20 mouse cellular contexts compared by ENCODE assay signal in genomic region chr7:49415131-49415530, GRCm38 (mm10).
A peak's percentile ranks its signal among the peaks of the same experiment; 100 is the strongest.
DNase-seq lines count a peak whose midpoint lies in the region; ATAC-seq and TF ChIP-seq lines count a peak whose summit lies in the region.
"Had no signal": no experiment of that assay in that cellular context is flagged by ENCODE, and none has a peak within 500 bp of the region (broad histone marks: within the 10 kb centered on the region; RNA-seq: fewer than 3 reads in every experiment).

No protein-coding gene starts in this region.

- H3K4me2 ChIP-seq in forebrain, postnatal 0 days (ENCODE audit: low read depth): no peak overlapping the region
- H3K4me2 ChIP-seq in hindbrain, postnatal 0 days (ENCODE audit: low read depth, low read length): no peak overlapping the region
- no peak overlapping the region for H3K4me2 ChIP-seq in hindbrain, embryonic 16.5 days (ENCODE audit: low read length)
- H3K4me2 ChIP-seq: embryonic facial prominence, embryonic 13.5 days had no signal

- H3K36me3 ChIP-seq in forebrain, postnatal 0 days (ENCODE audit: insufficient read depth): peaks cover 27% of the 10 kb centered on the region
- H3K36me3 ChIP-seq in forebrain, embryonic 10.5 days (replicated peaks): no peaks in the 10 kb centered on the region
- H3K36me3 ChIP-seq in hindbrain, postnatal 0 days (ENCODE audit: insufficient read depth, low read length): no peaks in the 10 kb centered on the region
- no peaks in the 10 kb centered on the region for H3K36me3 ChIP-seq in hindbrain, embryonic 16.5 days (ENCODE audit: control insufficient read depth, insufficient read depth, low read length)
- no peaks in the 10 kb centered on the region for H3K36me3 ChIP-seq in thymus, adult 2 months (ENCODE audit: control insufficient read depth, insufficient read depth, low read length)
- H3K36me3 ChIP-seq: embryonic facial prominence, embryonic 13.5 days had no signal

- ATAC-seq in forebrain, postnatal 0 days: peak; percentile 32
- 0 out of 2 replicates have a peak, but pooled peaks have one; percentile 27 for ATAC-seq in hindbrain, postnatal 0 days
- ATAC-seq in hindbrain, embryonic 16.5 days: no peak
- ATAC-seq: inflammation-experienced regulatory T-cells, adult 6 months; intestine, postnatal 0 days had no signal

- TF ChIP-seq POLR2A in thymus, adult 2 months (IDR thresholded peaks at IDR 0.05; ENCODE audit: control insufficient read depth, extremely low read depth, insufficient read depth, low read length, poor library complexity): no peak

- no peak overlapping the region for H3K27ac ChIP-seq in forebrain, postnatal 0 days (ENCODE audit: low read depth, low read length)
- H3K27ac ChIP-seq in forebrain, embryonic 10.5 days: no peak overlapping the region
- no peak overlapping the region for H3K27ac ChIP-seq in hindbrain, postnatal 0 days
- H3K27ac ChIP-seq in hindbrain, embryonic 16.5 days (ENCODE audit: low read depth, low read length): no peak overlapping the region
- H3K27ac ChIP-seq in thymus, adult 2 months (ENCODE audit: control insufficient read depth, insufficient read depth, low read length): no peak overlapping the region
- H3K27ac ChIP-seq: embryonic facial prominence, embryonic 13.5 days; heart, embryonic 10.5 days had no signal

- H3K9ac ChIP-seq in forebrain, postnatal 0 days: no peak overlapping the region
- H3K9ac ChIP-seq in hindbrain, postnatal 0 days (replicated peaks; ENCODE audit: low read length): no peak overlapping the region
- H3K9ac ChIP-seq in hindbrain, embryonic 16.5 days (ENCODE audit: low read depth, low read length): no peak overlapping the region
- H3K9ac ChIP-seq: embryonic facial prominence, embryonic 13.5 days had no signal

- no peak for TF ChIP-seq CTCF in forebrain, postnatal 0 days (IDR thresholded peaks at IDR 0.05; ENCODE audit: low read depth)
- TF ChIP-seq CTCF in hindbrain, postnatal 0 days (IDR thresholded peaks at IDR 0.05; ENCODE audit: low read depth): no peak
- no peak for TF ChIP-seq CTCF in thymus, adult 2 months (IDR thresholded peaks at IDR 0.05; ENCODE audit: borderline replicate concordance, control insufficient read depth, extremely low read depth, insufficient read depth, low read length, poor library complexity)

- 0 out of 2 replicates have a peak, but pooled peaks cover 2% of the 10 kb centered on the region for H3K4me1 ChIP-seq in forebrain, postnatal 0 days (ENCODE audit: insufficient read depth)
- no peaks in the 10 kb centered on the region for H3K4me1 ChIP-seq in forebrain, embryonic 10.5 days
- H3K4me1 ChIP-seq in hindbrain, postnatal 0 days (ENCODE audit: insufficient read depth, low read length): no peaks in the 10 kb centered on the region
- no peaks in the 10 kb centered on the region for H3K4me1 ChIP-seq in hindbrain, embryonic 16.5 days (ENCODE audit: control insufficient read depth, insufficient read depth, low read depth, low read length)
- H3K4me1 ChIP-seq in thymus, adult 2 months (replicated peaks; ENCODE audit: control insufficient read depth, insufficient read depth, low read length): peaks cover 17% of the 10 kb centered on the region

- no peaks in the 10 kb centered on the region for H3K9me3 ChIP-seq in forebrain, postnatal 0 days (ENCODE audit: low read length)
- H3K9me3 ChIP-seq in forebrain, embryonic 10.5 days: peaks cover 2% of the 10 kb centered on the region; the same call in 1 of the 2 replicates
- H3K9me3 ChIP-seq in hindbrain, postnatal 0 days (ENCODE audit: low read length): no peaks in the 10 kb centered on the region
- H3K9me3 ChIP-seq in hindbrain, embryonic 16.5 days (ENCODE audit: control insufficient read depth, low read length): no peaks in the 10 kb centered on the region
- H3K9me3 ChIP-seq: embryonic facial prominence, embryonic 13.5 days; heart, embryonic 10.5 days had no signal

- 78% methylated on average over 7 of the region's 7 CpGs for WGBS in forebrain, postnatal 0 days
- WGBS in forebrain, embryonic 10.5 days: 94% methylated on average over 7 of the region's 7 CpGs
- WGBS in hindbrain, postnatal 0 days: 66% methylated on average over 7 of the region's 7 CpGs
- WGBS in hindbrain, embryonic 16.5 days: 71% methylated on average over 7 of the region's 7 CpGs
- WGBS in thymus, adult 2 months: 49% methylated on average over 7 of the region's 7 CpGs

- H3K27me3 ChIP-seq in forebrain, postnatal 0 days (ENCODE audit: insufficient read depth, low read length): no peaks in the 10 kb centered on the region
- no peaks in the 10 kb centered on the region; the same call in 1 of the 2 replicates for H3K27me3 ChIP-seq in forebrain, embryonic 10.5 days (ENCODE audit: poor library complexity, severe bottlenecking)
- H3K27me3 ChIP-seq in hindbrain, postnatal 0 days (ENCODE audit: insufficient read depth, low read length): no peaks in the 10 kb centered on the region
- H3K27me3 ChIP-seq in hindbrain, embryonic 16.5 days (replicated peaks; ENCODE audit: control insufficient read depth, insufficient read depth, low read length): no peaks in the 10 kb centered on the region
- no peaks in the 10 kb centered on the region for H3K27me3 ChIP-seq in thymus, adult 2 months (ENCODE audit: control insufficient read depth, insufficient read depth, low read length)
- H3K27me3 ChIP-seq: embryonic facial prominence, embryonic 13.5 days had no signal

- H3K4me3 ChIP-seq in forebrain, postnatal 0 days (ENCODE audit: low read depth, low read length): no peak overlapping the region
- no peak overlapping the region for H3K4me3 ChIP-seq in forebrain, embryonic 10.5 days
- no peak overlapping the region for H3K4me3 ChIP-seq in hindbrain, postnatal 0 days (ENCODE audit: low read length)
- no peak overlapping the region for H3K4me3 ChIP-seq in hindbrain, embryonic 16.5 days (ENCODE audit: low read length)
- H3K4me3 ChIP-seq in thymus, adult 2 months (ENCODE audit: control insufficient read depth, insufficient read depth, low read length): no peak overlapping the region
- H3K4me3 ChIP-seq: embryonic facial prominence, embryonic 13.5 days; heart, embryonic 10.5 days had no signal

- peak; percentile 54 to 64 for DNase-seq in cerebellum, postnatal 10 days
- DNase-seq in cerebellum, postnatal 25 days: no peak
- DNase-seq in forebrain, postnatal 0 days: no peak
- DNase-seq in forebrain, embryonic 10.5 days (ENCODE audit: extremely low spot score, low spot score): no peak
- peak; percentile 40 for DNase-seq in hindbrain, postnatal 0 days (ENCODE audit: low spot score)
- DNase-seq in thymus, postnatal 14 days: peak; percentile 28
- no peak for DNase-seq in thymus, adult 2 months
- DNase-seq: adrenal gland, postnatal 10 days; B cell, adult 2 months; cerebellum, adult 18-20 months; gastrocnemius, postnatal 10 days; heart, adult 18-20 months; heart, postnatal 10 days; heart, postnatal 4 days; kidney, adult 8-10 months had no signal

Comparison
In these comparisons a context has a peak if more than half of its experiments do, and no peak if none do; other contexts are left out.
1. DNase-seq: peak in cerebellum, postnatal 10 days (2 of 2), hindbrain, postnatal 0 days (single experiment) and thymus, postnatal 14 days (single experiment); none in cerebellum, postnatal 25 days (0 of 2), forebrain, postnatal 0 days (single experiment), forebrain, embryonic 10.5 days (single experiment) and thymus, adult 2 months (single experiment).